Mouse (Mus musculus) C2C12 (cell line): ENCODE measurements around the gene A830031A19Rik. TPM values are rescaled to one million over a fixed set of nuclear protein-coding genes. Genes with fewer than 3 reads are reported as not detected.

Experiments used
- H3K27me3 ChIP-seq: one replicate; pipeline ENCODE4 v1.6.1; 2011; ENCODE audit not compliant: control insufficient read depth, insufficient read depth, insufficient read length
- H3K36me3 ChIP-seq: one replicate; pipeline ENCODE4 v1.6.1; 2011; ENCODE audit not compliant: control insufficient read depth, insufficient read depth
- H3K4me3 ChIP-seq: one replicate; pipeline ENCODE4 v1.5.1; 2011; ENCODE audit warnings: mild to moderate bottlenecking, control low read depth; ENCODE audit not compliant: poor library complexity, insufficient read depth, severe bottlenecking
- H3K79me2 ChIP-seq: one replicate; pipeline ENCODE4 v1.6.1; 2011; ENCODE audit not compliant: control insufficient read depth, insufficient read depth
- H3K79me3 ChIP-seq: one replicate; pipeline ENCODE4 v1.6.1; 2011; ENCODE audit warnings: low read depth, control low read depth
- H3ac ChIP-seq: one replicate; pipeline ENCODE3; 2011; ENCODE audit warnings: low read depth; ENCODE audit not compliant: control insufficient read depth, insufficient read length
- CEBPB ChIP-seq: IDR thresholded peaks from one replicate; pipeline ENCODE4 v1.6.1; 2011; ENCODE audit warnings: low read depth, mild to moderate bottlenecking, control low read depth, moderate library complexity
- CTCF ChIP-seq: IDR thresholded peaks from one replicate; pipeline ENCODE4 v1.5.1; 2011; ENCODE audit not compliant: control insufficient read depth, insufficient read depth, insufficient read length
- FOSL1 ChIP-seq: IDR thresholded peaks from one replicate; pipeline ENCODE4 v1.8.0; 2011; ENCODE audit warnings: mild to moderate bottlenecking, low read length; ENCODE audit not compliant: poor library complexity, insufficient read depth, severe bottlenecking
- MAX ChIP-seq: IDR thresholded peaks from one replicate; pipeline ENCODE4 v1.6.1; 2011; ENCODE audit warnings: mild to moderate bottlenecking, control low read depth
- MYOD1 ChIP-seq: IDR thresholded peaks from one replicate; pipeline ENCODE4 v1.6.1; 2011; ENCODE audit warnings: low read depth; ENCODE audit not compliant: control insufficient read depth, insufficient read length
- MYOG ChIP-seq: IDR thresholded peaks from one replicate; pipeline ENCODE4 v1.6.1; 2011; ENCODE audit not compliant: control insufficient read depth, insufficient read length; ENCODE audit errors: extremely low read depth
- USF1 ChIP-seq: IDR thresholded peaks from one replicate; pipeline ENCODE4 v1.6.1; 2011; ENCODE audit warnings: low read depth, mild to moderate bottlenecking, control low read depth, moderate library complexity
- polyA plus RNA-seq: library from polyadenylated mRNA; unstranded; fragments of >200 nt; fragmentation: generic; extraction: Trizol; gene quantifications from one replicate; pipeline ENCODE4 v1.2.1, GENCODE M21; 2012; ENCODE audit warnings: missing spikeins

A830031A19Rik gene
- polyA plus RNA-seq, 1 experiment, result not detected

DNA sequence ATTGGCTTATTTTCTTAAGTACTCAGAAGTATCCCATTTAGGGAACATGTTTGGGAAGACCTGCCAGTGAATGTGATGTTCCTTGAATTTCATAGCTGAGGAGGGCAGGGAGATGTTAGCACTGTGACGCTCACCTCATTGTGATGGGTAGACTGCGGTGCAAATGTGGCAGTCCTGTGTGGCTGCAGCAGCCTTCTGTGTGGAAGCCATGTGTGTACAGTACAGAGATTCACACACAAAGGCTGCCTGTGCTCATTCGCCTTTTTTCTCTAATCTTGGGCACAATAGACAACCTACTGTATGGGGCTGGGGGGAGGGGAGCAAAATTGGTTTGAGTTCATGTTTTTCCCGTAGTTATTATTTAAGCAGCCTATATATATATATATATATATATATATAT is 9.7 kb upstream of the A830031A19Rik start:
- Histone ChIP-seq H3K79me3 (no peaks in the 10 kb centered on the region), H3K36me3 (no peaks in the 10 kb centered on the region), H3K79me2 (no peaks in the 10 kb centered on the region), H3ac (no peak overlapping the region), H3K4me3 (no peak overlapping the region), H3K27me3 (peaks cover 36% of the 10 kb centered on the region)
- TF ChIP-seq MAX, result no peak
- TF ChIP-seq CTCF, result no peak
- no peak for TF ChIP-seq MYOG
- TF ChIP-seq USF1, result no peak
- TF ChIP-seq FOSL1, result no peak
- TF ChIP-seq CEBPB, result no peak
- no peak for TF ChIP-seq MYOD1

DNA sequence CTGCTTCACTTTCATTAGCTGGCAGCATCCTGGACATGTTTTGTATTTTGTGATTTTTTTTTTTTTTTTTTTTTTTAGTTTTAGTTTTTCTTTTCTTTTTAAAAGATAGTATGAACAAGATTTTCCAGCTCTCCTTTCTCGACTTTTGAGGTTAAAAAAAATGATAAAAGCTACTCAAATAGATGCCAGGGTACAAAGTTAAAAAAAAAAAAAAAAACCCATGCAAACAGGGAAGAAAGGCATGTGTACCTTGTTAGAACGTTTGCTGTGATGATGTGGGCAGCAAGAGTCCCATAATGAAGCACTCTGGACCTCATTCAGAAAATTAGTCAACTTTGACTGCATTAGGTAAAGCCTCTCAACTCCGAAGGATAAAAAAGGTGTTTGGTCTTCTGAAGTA is 9.2 kb upstream of the A830031A19Rik start:
- no peak overlapping the region for H3K4me3 ChIP-seq
- TF ChIP-seq USF1 (no peak), CEBPB (no peak), MYOG (no peak), MAX (no peak), CTCF (no peak), MYOD1 (no peak), FOSL1 (no peak)
- peaks cover 40% of the 10 kb centered on the region for H3K27me3 ChIP-seq
- H3K79me3 ChIP-seq, result no peaks in the 10 kb centered on the region
- H3ac ChIP-seq, result no peak overlapping the region
- no peaks in the 10 kb centered on the region for H3K79me2 ChIP-seq
- H3K36me3 ChIP-seq, result no peaks in the 10 kb centered on the region

DNA sequence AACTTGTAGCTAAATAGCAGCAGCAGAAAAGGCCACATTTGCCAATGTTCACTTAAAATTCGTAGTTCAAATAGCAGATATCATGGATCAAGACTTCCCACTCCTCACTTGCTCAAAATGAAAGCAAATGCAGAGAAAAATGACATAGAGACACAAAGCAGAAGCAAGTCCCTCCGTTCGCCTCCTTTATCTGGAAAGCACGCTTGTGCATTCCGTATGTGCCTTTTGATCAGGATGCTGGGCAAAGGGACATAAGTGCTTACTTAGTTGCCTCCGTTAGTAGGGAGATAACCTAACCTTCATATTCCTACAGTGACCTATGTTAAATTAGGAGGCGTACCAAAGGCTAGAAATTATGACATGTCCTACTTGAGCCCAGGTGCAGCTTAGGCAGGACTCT is 8.6 kb upstream of the A830031A19Rik start:
- peaks cover 47% of the 10 kb centered on the region for H3K27me3 ChIP-seq
- H3K79me3 ChIP-seq, result no peaks in the 10 kb centered on the region
- TF ChIP-seq MYOG (no peak), CEBPB (no peak), MYOD1 (no peak), CTCF (no peak), FOSL1 (no peak), MAX (no peak), USF1 (no peak)
- no peak overlapping the region for H3K4me3 ChIP-seq
- no peaks in the 10 kb centered on the region for H3K36me3 ChIP-seq
- no peak overlapping the region for H3ac ChIP-seq
- H3K79me2 ChIP-seq, result no peaks in the 10 kb centered on the region

DNA sequence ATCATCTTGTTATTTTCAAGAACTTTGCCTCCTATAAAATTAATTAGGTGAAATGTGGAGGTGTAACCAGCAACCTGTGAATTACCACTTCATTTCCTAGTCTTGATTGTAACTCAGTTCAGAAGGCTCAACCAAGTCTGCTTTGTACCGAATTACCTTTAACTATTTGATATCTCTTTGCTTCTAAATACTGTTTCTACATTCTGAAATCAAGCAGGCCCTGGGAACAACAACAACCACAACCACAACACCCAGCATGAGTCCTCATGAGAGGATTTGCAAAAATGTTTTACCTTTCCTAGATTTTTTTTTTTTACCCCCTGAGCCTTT is 8.2 kb upstream of the A830031A19Rik start:
- Histone ChIP-seq H3K79me3 (no peaks in the 10 kb centered on the region), H3K27me3 (peaks cover 50% of the 10 kb centered on the region), H3K79me2 (no peaks in the 10 kb centered on the region), H3K36me3 (no peaks in the 10 kb centered on the region), H3ac (no peak overlapping the region), H3K4me3 (no peak overlapping the region)
- TF ChIP-seq FOSL1, result no peak
- TF ChIP-seq CTCF, result no peak

DNA sequence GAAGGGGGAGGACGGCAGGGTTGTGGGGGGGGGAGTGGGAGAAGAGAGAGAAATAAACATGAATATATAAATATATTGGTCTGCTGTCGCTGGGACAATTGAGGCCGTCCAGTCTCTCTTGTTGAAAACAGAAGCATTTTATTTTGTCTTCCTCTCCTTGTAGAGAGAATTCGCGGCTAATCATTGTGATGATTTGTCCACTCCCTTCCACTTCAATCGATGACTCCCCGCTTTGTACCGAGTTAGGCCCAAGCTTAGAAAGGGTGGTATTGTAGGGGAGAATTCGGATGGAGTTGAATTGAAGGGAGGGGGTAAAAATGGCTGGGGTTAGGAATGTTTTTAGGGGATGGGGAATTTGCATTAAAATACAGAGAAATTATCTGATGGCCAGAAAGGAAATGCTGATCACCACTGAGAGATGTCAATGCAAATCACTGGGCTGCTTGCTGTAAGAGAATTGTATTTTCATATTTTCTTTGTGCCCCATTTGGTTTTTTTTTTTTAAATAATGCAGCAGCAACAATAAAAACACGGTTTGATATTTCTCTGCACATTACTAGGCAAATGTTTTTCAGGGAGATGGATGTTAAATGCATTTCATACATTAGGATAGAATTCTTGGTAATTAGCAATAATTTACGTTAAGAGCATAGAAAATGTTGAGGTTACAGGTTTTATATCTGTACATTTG is 7.7 kb upstream of the A830031A19Rik start:
- Histone ChIP-seq H3K36me3 (no peaks in the 10 kb centered on the region), H3K27me3 (peaks cover 56% of the 10 kb centered on the region), H3K4me3 (no peak overlapping the region), H3K79me3 (no peaks in the 10 kb centered on the region), H3K79me2 (no peaks in the 10 kb centered on the region), H3ac (no peak overlapping the region)
- TF ChIP-seq CEBPB (no peak), MYOG (no peak), USF1 (no peak), CTCF (no peak), MAX (no peak), MYOD1 (no peak), FOSL1 (no peak)

DNA sequence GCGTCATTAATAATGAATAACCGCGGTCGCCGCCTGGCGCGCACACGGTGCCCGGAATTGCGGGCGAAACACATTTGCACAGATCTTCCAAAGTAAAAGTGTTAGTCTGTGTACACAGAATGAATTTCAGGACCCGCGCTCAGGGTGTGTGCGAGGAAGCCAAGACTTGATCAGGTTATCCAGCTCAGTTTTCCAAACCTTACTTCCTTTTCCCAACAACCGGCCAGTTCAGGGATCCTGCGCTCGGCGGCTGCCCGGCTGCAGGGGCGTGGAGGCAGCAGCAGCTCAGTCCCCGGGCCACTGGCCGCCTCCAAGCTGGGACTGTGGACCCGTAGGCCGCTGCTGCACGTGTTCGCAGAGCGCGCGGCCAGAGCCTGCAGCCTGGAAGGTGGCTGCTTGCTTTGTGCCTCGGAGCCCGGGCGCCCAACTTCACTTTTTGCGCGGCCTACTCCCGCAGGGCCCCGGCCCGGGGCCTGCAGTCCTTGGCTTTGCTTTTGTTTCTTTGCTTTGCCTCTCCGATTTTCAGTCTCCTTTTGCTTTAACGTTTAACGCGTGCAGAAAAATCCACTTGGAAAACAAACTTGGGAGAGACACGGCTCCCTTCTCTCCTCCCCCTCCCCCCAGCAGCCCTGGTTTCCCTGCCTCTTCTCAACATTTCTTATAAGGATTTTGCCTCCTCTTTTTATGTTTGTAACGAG is 7.0 kb upstream of the A830031A19Rik start:
- Histone ChIP-seq H3K79me3 (no peaks in the 10 kb centered on the region), H3K4me3 (no peak overlapping the region), H3K27me3 (peaks cover 63% of the 10 kb centered on the region), H3ac (no peak overlapping the region), H3K36me3 (no peaks in the 10 kb centered on the region), H3K79me2 (no peaks in the 10 kb centered on the region)
- TF ChIP-seq MYOD1 (no peak), USF1 (no peak), MAX (no peak), MYOG (no peak), CTCF (no peak), FOSL1 (no peak), CEBPB (no peak)
